Mouse (Mus musculus) CH12.LX (cell line): Measurements from ENCODE around the gene Smox. TPM values are rescaled to one million over a fixed set of nuclear protein-coding genes. Genes with fewer than 3 reads are reported as not detected.

Experiments used
- DNase-seq: peaks from one replicate; pipeline ENCODE4 v3.0.0-alpha.2; 2013; ENCODE audit errors: extremely low read depth
- H3K27ac ChIP-seq: 2 replicates; pipeline ENCODE4 v1.5.1; 2012; ENCODE audit warnings: low read depth, mild to moderate bottlenecking, control low read depth, moderate library complexity; ENCODE audit not compliant: insufficient read depth
- H3K27me3 ChIP-seq: replicated peaks from 2 replicates; pipeline ENCODE3; 2012; ENCODE audit warnings: inconsistent platforms
- H3K36me3 ChIP-seq, 2 experiments: replicated peaks in 1 of 2; 2 replicates each; pipeline versions ENCODE3 to v1.6.1; 2012; ENCODE audit warnings: inconsistent platforms in 1 of 2, low read length in 1 of 2, mild to moderate bottlenecking in 1 of 2, mixed read lengths in 1 of 2, moderate library complexity in 1 of 2; ENCODE audit not compliant: control insufficient read depth in 1 of 2, insufficient read depth in 1 of 2
- H3K4me1 ChIP-seq, 2 experiments: 2 replicates each; pipeline ENCODE4 v1.6.1; 2012; ENCODE audit warnings: inconsistent platforms in 1 of 2, moderate library complexity in 1 of 2; ENCODE audit not compliant: insufficient read depth in 2 of 2, control insufficient read depth in 1 of 2
- H3K4me2 ChIP-seq: 2 replicates; pipeline ENCODE4 v1.6.1; 2012; ENCODE audit warnings: low read depth, mild to moderate bottlenecking, control low read depth; ENCODE audit not compliant: poor library complexity, insufficient read depth, severe bottlenecking
- H3K4me3 ChIP-seq, 3 experiments: fragments of 150-350 bp in 1 of 3; sonication (generic) in 1 of 3; replicated peaks in 1 of 3; 2 replicates each; pipeline versions ENCODE3 to v1.5.1; 2011 to 2012; ENCODE audit warnings: low read depth in 2 of 3, low read length in 2 of 3, mild to moderate bottlenecking in 2 of 3, moderate library complexity in 2 of 3, control low read depth in 1 of 3, improper control_type of control experiment in 1 of 3, inconsistent platforms in 1 of 3, mixed read lengths in 1 of 3; ENCODE audit not compliant: poor library complexity in 1 of 3
- H3K79me2 ChIP-seq: replicated peaks from 2 replicates; pipeline ENCODE4 v1.6.1; 2012; ENCODE audit warnings: mild to moderate bottlenecking, moderate library complexity; ENCODE audit not compliant: control insufficient read depth, poor library complexity, insufficient read depth, severe bottlenecking; ENCODE audit errors: extremely low read depth
- H3K9ac ChIP-seq: 2 replicates; pipeline ENCODE4 v1.6.1; 2012; ENCODE audit warnings: low read depth, mild to moderate bottlenecking, control low read depth, moderate library complexity; ENCODE audit not compliant: insufficient read depth
- H3K9me3 ChIP-seq: replicated peaks from 2 replicates; pipeline ENCODE3; 2012; ENCODE audit warnings: low read length, inconsistent platforms, mixed read lengths
- BHLHE40 ChIP-seq: IDR thresholded peaks from 2 replicates; pipeline ENCODE4 v1.6.1; 2011; ENCODE audit warnings: mild to moderate bottlenecking, low read depth, low read length, improper control_type of control experiment
- CHD1 ChIP-seq: IDR thresholded peaks from 2 replicates; pipeline ENCODE4 v1.6.1; 2012; ENCODE audit warnings: low read depth, low read length, improper control_type of control experiment, inconsistent platforms
- CTCF ChIP-seq, 2 experiments: IDR thresholded peaks in 1 of 2; conservative IDR thresholded peaks in 1 of 2; 2 replicates each; pipeline ENCODE4 v1.5.1; 2011 to 2012; ENCODE audit warnings: low read depth in 2 of 2, low read length in 2 of 2, improper control_type of control experiment in 1 of 2, inconsistent platforms in 1 of 2, mild to moderate bottlenecking in 1 of 2, moderate library complexity in 1 of 2
- ELF1 ChIP-seq: IDR thresholded peaks from 2 replicates; pipeline ENCODE4 v1.6.1; 2014; ENCODE audit warnings: low read depth, mild to moderate bottlenecking, inconsistent platforms, low read length, improper control_type of control experiment
- EP300 ChIP-seq: IDR thresholded peaks from 2 replicates; pipeline ENCODE4 v1.6.1; 2011; ENCODE audit warnings: low read length, improper control_type of control experiment
- ETS1 ChIP-seq: conservative IDR thresholded peaks from 2 replicates; pipeline ENCODE4 v1.6.1; 2012; ENCODE audit warnings: low read depth, mild to moderate bottlenecking, inconsistent platforms, low read length, improper control_type of control experiment, moderate library complexity
- GABPA ChIP-seq: IDR thresholded peaks from 2 replicates; pipeline ENCODE4 v1.6.1; 2012; ENCODE audit warnings: low read depth, low read length, improper control_type of control experiment, inconsistent platforms; ENCODE audit not compliant: insufficient replicate concordance
- HCFC1 ChIP-seq: IDR thresholded peaks from 2 replicates; pipeline ENCODE4 v1.6.1; 2012; ENCODE audit warnings: low read depth, mild to moderate bottlenecking, inconsistent platforms, low read length, improper control_type of control experiment
- IRF4 ChIP-seq: IDR thresholded peaks from 2 replicates; pipeline ENCODE4 v1.6.1; 2014; ENCODE audit warnings: low read depth, mild to moderate bottlenecking, inconsistent platforms, low read length, improper control_type of control experiment
- JUND ChIP-seq: conservative IDR thresholded peaks from 2 replicates; pipeline ENCODE4 v1.6.1; 2011; ENCODE audit warnings: low read depth, low read length, improper control_type of control experiment
- KAT2A ChIP-seq: IDR thresholded peaks from 2 replicates; pipeline ENCODE4 v1.6.1; 2012; ENCODE audit warnings: low read length, improper control_type of control experiment, inconsistent platforms; ENCODE audit not compliant: insufficient replicate concordance
- MAFK ChIP-seq: IDR thresholded peaks from 2 replicates; pipeline ENCODE4 v1.6.1; 2011; ENCODE audit warnings: low read length, improper control_type of control experiment; ENCODE audit not compliant: insufficient replicate concordance
- MAX ChIP-seq: IDR thresholded peaks from 2 replicates; pipeline ENCODE4 v1.6.1; 2011; ENCODE audit warnings: low read length, improper control_type of control experiment
- MAZ ChIP-seq: IDR thresholded peaks from 2 replicates; pipeline ENCODE4 v1.6.1; 2012; ENCODE audit warnings: low read depth, mild to moderate bottlenecking, inconsistent platforms, low read length, improper control_type of control experiment, moderate library complexity
- MEF2A ChIP-seq: IDR thresholded peaks from 2 replicates; pipeline ENCODE4 v1.6.1; 2014; ENCODE audit warnings: low read depth, mild to moderate bottlenecking, inconsistent platforms, low read length, improper control_type of control experiment, borderline replicate concordance
- MXI1 ChIP-seq: IDR thresholded peaks from 2 replicates; pipeline ENCODE4 v1.6.1; 2011; ENCODE audit warnings: mild to moderate bottlenecking, low read depth, low read length, improper control_type of control experiment
- MYC ChIP-seq: IDR thresholded peaks from 2 replicates; pipeline ENCODE4 v1.6.1; 2011; ENCODE audit warnings: low read depth, mild to moderate bottlenecking, improper control_type of control experiment, low read length
- NELFE ChIP-seq: IDR thresholded peaks from 2 replicates; pipeline ENCODE4 v1.6.1; 2011; ENCODE audit warnings: low read depth, low read length, improper control_type of control experiment
- NRF1 ChIP-seq: IDR thresholded peaks from 2 replicates; pipeline ENCODE4 v1.6.1; 2014; ENCODE audit warnings: low read depth, mild to moderate bottlenecking, inconsistent platforms, low read length, improper control_type of control experiment, moderate library complexity
- PAX5 ChIP-seq: IDR thresholded peaks from 2 replicates; pipeline ENCODE4 v1.6.1; 2012; ENCODE audit warnings: low read length, inconsistent platforms, mixed read lengths
- POLR2A ChIP-seq: IDR thresholded peaks from 2 replicates; pipeline ENCODE4 v1.6.1; 2011; ENCODE audit warnings: low read depth, mild to moderate bottlenecking, improper control_type of control experiment, low read length
- POLR2AphosphoS2 ChIP-seq: IDR thresholded peaks from 2 replicates; pipeline ENCODE4 v1.6.1; 2011; ENCODE audit warnings: low read depth, low read length, improper control_type of control experiment
- RAD21 ChIP-seq: IDR thresholded peaks from 2 replicates; pipeline ENCODE4 v1.6.1; 2011; ENCODE audit warnings: low read depth, mild to moderate bottlenecking, low read length, improper control_type of control experiment, moderate library complexity
- SIN3A ChIP-seq: IDR thresholded peaks from 2 replicates; pipeline ENCODE4 v1.6.1; 2012; ENCODE audit warnings: low read length, improper control_type of control experiment, inconsistent platforms
- TCF12 ChIP-seq: IDR thresholded peaks from 2 replicates; pipeline ENCODE4 v1.6.1; 2014; ENCODE audit warnings: low read depth, mild to moderate bottlenecking, inconsistent platforms, low read length, improper control_type of control experiment
- UBTF ChIP-seq: IDR thresholded peaks from 2 replicates; pipeline ENCODE4 v1.6.1; 2012; ENCODE audit warnings: low read depth, mild to moderate bottlenecking, inconsistent platforms, low read length, improper control_type of control experiment, moderate library complexity
- USF1 ChIP-seq: IDR thresholded peaks from 2 replicates; pipeline ENCODE4 v1.6.1; 2014; ENCODE audit warnings: low read depth, mild to moderate bottlenecking, inconsistent platforms, low read length, improper control_type of control experiment
- USF2 ChIP-seq: conservative IDR thresholded peaks from 2 replicates; pipeline ENCODE4 v1.6.1; 2011; ENCODE audit warnings: low read depth, low read length, improper control_type of control experiment
- ZC3H11A ChIP-seq: IDR thresholded peaks from 2 replicates; pipeline ENCODE4 v1.6.1; 2012; ENCODE audit warnings: low read depth, mild to moderate bottlenecking, inconsistent platforms, low read length, improper control_type of control experiment
- ZKSCAN1 ChIP-seq: IDR thresholded peaks from 2 replicates; pipeline ENCODE4 v1.6.1; 2012; ENCODE audit warnings: low read depth, inconsistent platforms, low read length, improper control_type of control experiment, borderline replicate concordance
- ZMIZ1 ChIP-seq: IDR thresholded peaks from 2 replicates; pipeline ENCODE4 v1.6.1; 2012; ENCODE audit warnings: low read depth, mild to moderate bottlenecking, inconsistent platforms, low read length, improper control_type of control experiment
- dilution Hi-C: fragments of 300-500 bp; cut with MboI; formaldehyde crosslinking; loops from 2 replicates; pipeline ENCODE4 v1.14.3; 2020; ENCODE audit warnings: low sequenced_read_pairs; ENCODE audit not compliant: extremely low pct_unique_long_range_greater_than_20kb, extremely low pct_ligation_motif_present
- in situ Hi-C: fragments of 300-500 bp; cut with MboI; formaldehyde crosslinking; loops from 3 replicates; pipeline ENCODE4 v1.14.3; 2019; ENCODE audit warnings: low sequenced_read_pairs, low pct_ligation_motif_present, low pct_unique_long_range_greater_than_20kb, mixed read lengths
- polyA plus RNA-seq: library from polyadenylated mRNA; unstranded; fragments of >175 nt; gene quantifications from 2 replicates; pipeline ENCODE4 v1.2.1, GENCODE M21; 2012; ENCODE audit warnings: low read depth; ENCODE audit not compliant: insufficient read length
- total RNA-seq, 2 experiments: library from RNA; depleted of rRNA; stranded (reverse); fragments of 300-350 nt in 1 of 2; fragments of >200 nt in 1 of 2; gene quantifications; 2 replicates each; pipeline ENCODE4 v1.2.3; 2012 to 2014

Smox gene
- total and polyA plus RNA-seq, 3 experiments = 3.3 to 7.6 (median 4.4) TPM

DNA sequence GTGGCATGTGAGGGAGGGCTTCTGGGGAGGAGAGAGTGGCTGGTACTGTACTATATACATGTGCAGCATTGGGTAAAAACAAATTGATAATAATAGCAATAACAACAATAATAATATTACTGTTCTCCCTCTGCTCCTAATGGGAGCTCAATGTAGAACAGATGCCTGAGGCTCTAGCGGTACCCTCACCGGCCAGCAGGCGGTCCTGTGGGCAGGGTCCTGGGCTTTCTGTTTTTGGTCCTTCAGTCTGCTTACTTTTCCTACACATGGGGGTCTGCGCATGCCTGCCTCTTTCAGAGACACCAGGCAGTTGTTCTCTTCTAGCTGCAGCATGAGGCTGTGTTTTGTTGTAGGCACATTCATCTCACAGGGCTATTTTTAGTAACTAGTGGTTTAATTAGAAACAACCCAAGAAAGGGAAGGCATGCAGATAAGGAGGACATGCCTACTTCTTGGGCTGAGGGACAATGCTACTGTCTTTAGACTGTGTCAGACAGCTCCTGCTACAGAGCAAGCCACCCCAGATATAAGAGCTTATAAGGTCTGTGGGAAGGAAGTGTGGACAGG is 22.8 kb downstream of the Smox start:
- peaks cover 4 to 10% of the 10 kb centered on the region in 2 experiments for H3K36me3 ChIP-seq
- in situ Hi-C loops = loop anchor here (5.0 to 25.0 kb wide), 3 partner anchors 82 to 427 kb away; partner anchors contain the start of genes Pank2 and Siglec1
- TF ChIP-seq POLR2A (no peak), USF2 (no peak), UBTF (no peak), NRF1 (no peak), JUND (no peak), EP300 (no peak), CHD1 (no peak), BHLHE40 (no peak), GABPA (no peak), ELF1 (no peak), ZC3H11A (no peak), ETS1 (no peak), SIN3A (no peak), MAX (no peak), MAZ (no peak), HCFC1 (no peak), TCF12 (no peak), MAFK (no peak), KAT2A (no peak), POLR2AphosphoS2 (no peak)
- no peak overlapping the region for H3K4me2 ChIP-seq
- H3K9me3 ChIP-seq = no peaks in the 10 kb centered on the region
- no peaks in the 10 kb centered on the region for H3K79me2 ChIP-seq
- dilution Hi-C loops = no loop called here
- no peak for DNase-seq
- no peak overlapping the region for H3K4me3 ChIP-seq
- peaks cover 19 to 26% of the 10 kb centered on the region in 2 experiments for H3K4me1 ChIP-seq
- H3K9ac ChIP-seq = no peak overlapping the region
- no peak overlapping the region for H3K27ac ChIP-seq
- H3K27me3 ChIP-seq = no peaks in the 10 kb centered on the region

DNA sequence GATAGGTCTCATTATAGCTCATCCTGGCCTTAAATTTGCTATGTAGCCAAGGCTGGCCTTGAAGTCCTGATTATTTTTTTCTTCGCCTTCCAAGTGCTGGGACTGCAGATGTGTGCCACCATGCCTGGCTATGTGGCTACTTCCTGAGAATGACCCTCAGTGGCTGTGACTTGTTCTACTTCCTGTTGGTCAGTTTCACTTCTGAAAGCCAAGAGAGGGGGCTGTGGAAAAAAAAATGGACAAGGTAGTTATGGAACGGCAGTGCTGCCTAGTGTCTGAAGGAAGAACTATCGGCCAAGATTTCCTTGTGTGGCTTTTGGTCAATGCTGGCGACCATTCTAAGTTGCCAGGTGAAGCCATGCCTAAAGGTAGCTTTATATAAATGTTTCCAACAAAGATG is 26.3 kb downstream of the Smox start:
- H3K27ac ChIP-seq = no peak overlapping the region
- no peak for DNase-seq
- peaks cover 7 to 13% of the 10 kb centered on the region in 2 experiments; a peak in 3 of 4 replicates for H3K4me1 ChIP-seq
- dilution Hi-C loops = no loop called here
- H3K27me3 ChIP-seq = no peaks in the 10 kb centered on the region
- H3K79me2 ChIP-seq = no peaks in the 10 kb centered on the region
- peaks cover 4 to 19% of the 10 kb centered on the region in 2 experiments for H3K36me3 ChIP-seq
- H3K9me3 ChIP-seq = no peaks in the 10 kb centered on the region
- H3K4me2 ChIP-seq = no peak overlapping the region
- in situ Hi-C loops = loop anchor here (25.0 kb wide), 2 partner anchors 255 to 430 kb away; partner anchors contain the start of genes Pank2 and Siglec1
- H3K4me3 ChIP-seq = no peak overlapping the region
- no peak overlapping the region for H3K9ac ChIP-seq
- no peak for TF ChIP-seq MAZ
- TF ChIP-seq MXI1 = no peak
- no peak for TF ChIP-seq GABPA
- peak; percentile 83 for TF ChIP-seq IRF4
- no peak for TF ChIP-seq USF1
- no peak for TF ChIP-seq USF2
- TF ChIP-seq ZMIZ1 = no peak
- no peak for TF ChIP-seq CHD1
- no peak for TF ChIP-seq HCFC1
- TF ChIP-seq POLR2A = no peak
- peak; percentile 71 for TF ChIP-seq ELF1
- TF ChIP-seq MYC = no peak
- TF ChIP-seq EP300 = 0 out of 2 replicates have a peak, but pooled peaks have one; percentile 18
- TF ChIP-seq NELFE = no peak
- no peak for TF ChIP-seq SIN3A
- peak in 1 of 2 experiments; percentile 60; a peak in 2 of 4 replicates for TF ChIP-seq CTCF (conservative IDR thresholded peaks at IDR 0.05 in 1 of 2, IDR thresholded peaks at IDR 0.05 in 1 of 2; ENCODE audit: low read depth in 2 of 2, low read length in 2 of 2)
- no peak for TF ChIP-seq ETS1
- no peak for TF ChIP-seq ZC3H11A
- no peak for TF ChIP-seq ZKSCAN1
- peak; percentile 45 for TF ChIP-seq RAD21
- TF ChIP-seq MEF2A = no peak
- no peak for TF ChIP-seq PAX5
